Mouse (Mus musculus) adrenal gland, adult 10 weeks (tissue): ENCODE data around the gene Slfn8. TPM values are rescaled to one million over a fixed set of nuclear protein-coding genes. Genes with fewer than 3 reads are reported as not detected.

Experiments used
- polyA plus RNA-seq: library from polyadenylated mRNA; stranded (reverse); fragments of 350-450 nt; fragmentation: Illumina TruSeq; extraction: RNeasy Lipid Tissue Mini Kit (QIAGEN cat#74804); gene quantifications from one replicate; pipeline ENCODE4 v1.2.3, GENCODE M21; 2014; ENCODE audit warnings: low read depth, low replicate concordance

Gene Slfn8
- 21.9 TPM for polyA plus RNA-seq

DNA sequence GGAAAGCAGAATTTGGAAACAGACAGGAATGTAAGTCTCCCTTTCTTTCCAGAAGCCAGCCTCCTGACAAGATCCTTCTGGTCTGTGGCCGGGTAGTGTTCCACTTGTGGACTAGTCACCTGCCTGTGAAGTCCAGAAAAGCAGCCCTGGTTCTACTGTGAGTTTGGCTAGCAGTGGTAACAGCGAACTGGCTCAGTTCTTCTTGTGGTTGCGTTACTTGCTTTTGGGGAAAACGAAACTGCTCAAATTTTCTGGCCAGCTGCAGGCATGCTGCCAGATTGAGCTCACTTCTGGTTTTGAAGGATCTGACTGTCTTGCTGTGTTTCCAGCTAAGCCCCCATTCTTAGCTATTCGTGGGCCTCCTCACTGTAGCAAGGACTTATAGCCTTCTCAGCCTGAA lies at the start of gene Slfn8:
Slfn8 (minus strand) TSS at position 190 of the 400 bp plus-strand sequence.

GRCm38 (mm10) chr11:83064946-83065345 lies 44.3 kb upstream of the Slfn8 start, which contains the start of gene Slfn2:
TSS of gene Slfn2 (plus strand) at chr11:83065112.

GRCm38 (mm10) chr11:82991469-82992166 lies 29.0 kb downstream of the Slfn8 start, which contains the start of gene Slfn9:
TSS of gene Slfn9 (minus strand) at chr11:82991830.

Other genes starting within 250 kb of the Slfn8 start
- gene Lig3, start 239.7 kb downstream of the Slfn8 start, polyA plus RNA-seq = 16.8 TPM
- gene Rffl, start 149.6 kb downstream of the Slfn8 start, polyA plus RNA-seq = 7.7 TPM
- 7.1 TPM for gene Rad51d, start 130.2 kb downstream of the Slfn8 start, polyA plus RNA-seq
- gene Fndc8, start 128.7 kb downstream of the Slfn8 start, polyA plus RNA-seq = not detected
- 6.9 TPM for gene Nle1, start 112.4 kb downstream of the Slfn8 start, polyA plus RNA-seq
- gene Unc45b, start 110.3 kb downstream of the Slfn8 start, polyA plus RNA-seq = 1.9 TPM
- 57.6 TPM for gene Slfn5, start 69.5 kb downstream of the Slfn8 start, polyA plus RNA-seq
- 62.3 TPM for gene Slfn9, start 29.0 kb downstream of the Slfn8 start, polyA plus RNA-seq
- 9.8 TPM for gene Slfn2, start 44.3 kb upstream of the Slfn8 start, polyA plus RNA-seq
- gene Slfn1, start 96.0 kb upstream of the Slfn8 start, polyA plus RNA-seq = 0.82 TPM
- 0.35 TPM for gene Slfn4, start 154.4 kb upstream of the Slfn8 start, polyA plus RNA-seq
- gene Slfn3, start 170.5 kb upstream of the Slfn8 start, polyA plus RNA-seq = 11.0 TPM